11 mouse cellular contexts compared by ENCODE assay signal in genomic region chr4:140101106-140101505, GRCm38 (mm10).
DNase-seq lines count a peak whose midpoint lies in the region; ATAC-seq and TF ChIP-seq lines count a peak whose summit lies in the region.
"Had no signal": no experiment of that assay in that cellular context is flagged by ENCODE, and none has a peak within 500 bp of the region (broad histone marks: within the 10 kb centered on the region; RNA-seq: fewer than 3 reads in every experiment).

No protein-coding gene starts in this region.

- no peak for ATAC-seq in cerebellum, adult (ENCODE audit: insufficient number of reproducible peaks, low FRiP score, low TSS enrichment)
- ATAC-seq in lung, embryonic 14.5 days (ENCODE audit: insufficient read depth) = no peak
- ATAC-seq: Patski had no signal

- H3K9me3 ChIP-seq in lung, embryonic 14.5 days (ENCODE audit: low read depth, low read length) = no peaks in the 10 kb centered on the region
- H3K9me3 ChIP-seq: heart, embryonic 13.5 days; megakaryocyte, embryonic 14.5 days had no signal

- no peaks in the 10 kb centered on the region for H3K4me1 ChIP-seq in lung, embryonic 14.5 days (ENCODE audit: insufficient read depth)
- H3K4me1 ChIP-seq: megakaryocyte, embryonic 14.5 days had no signal

- H3K36me3 ChIP-seq in lung, embryonic 14.5 days (ENCODE audit: insufficient read depth) = no peaks in the 10 kb centered on the region
- H3K36me3 ChIP-seq: heart, embryonic 13.5 days had no signal

- TF ChIP-seq CTCF in lung, embryonic 14.5 days (IDR thresholded peaks at IDR 0.05; ENCODE audit: low read depth) = peak; percentile 92

- H3K4me2 ChIP-seq in lung, embryonic 14.5 days = no peak overlapping the region
- H3K4me2 ChIP-seq: heart, embryonic 13.5 days had no signal

- peaks cover 17% of the 10 kb centered on the region for H3K27me3 ChIP-seq in lung, embryonic 14.5 days (ENCODE audit: insufficient read depth, low read length)

- 70% methylated on average over 5 of the region's 5 CpGs for WGBS in lung, embryonic 14.5 days

- H3K4me3 ChIP-seq in lung, embryonic 14.5 days (ENCODE audit: low read depth, low read length) = no peak overlapping the region
- H3K4me3 ChIP-seq: heart, embryonic 13.5 days; megakaryocyte, embryonic 14.5 days had no signal

- H3K9ac ChIP-seq in lung, embryonic 14.5 days = no peak overlapping the region
- H3K9ac ChIP-seq: heart, embryonic 13.5 days had no signal

- no peak overlapping the region for H3K27ac ChIP-seq in lung, embryonic 14.5 days (ENCODE audit: low read depth)
- H3K27ac ChIP-seq: heart, embryonic 13.5 days had no signal

- DNase-seq in cerebellum, postnatal 10 days = peak; percentile 58 to 74
- peak; percentile 79 for DNase-seq in lung, embryonic 14.5 days
- no peak for DNase-seq in lung, postnatal 25 days (ENCODE audit: low spot score)
- DNase-seq in embryo, embryonic 9.5 days (ENCODE audit: extremely low spot score) = peak; percentile 28
- peak; percentile 16 for DNase-seq in skeletal muscle tissue, adult 2 months (ENCODE audit: low read depth, low spot score)
- no peak for DNase-seq in spleen, postnatal 4 days (ENCODE audit: low spot score in 2 of 2)
- no peak for DNase-seq in cerebellum, adult 11 months

Comparison
In these comparisons a context has a peak if more than half of its experiments do, and no peak if none do; other contexts are left out.
1. DNase-seq: peak in cerebellum, postnatal 10 days (2 of 2), lung, embryonic 14.5 days (single experiment), embryo, embryonic 9.5 days (single experiment) and skeletal muscle tissue, adult 2 months (single experiment); none in lung, postnatal 25 days (single experiment), spleen, postnatal 4 days (0 of 2) and cerebellum, adult 11 months (single experiment).